Mouse (Mus musculus) kidney, adult 2 months (tissue): ENCODE data around the gene Eln.

Experiments used
- CTCF ChIP-seq: fragments of 200-500 bp; conservative IDR thresholded peaks from 2 replicates; pipeline ENCODE4 v1.5.1; 2011; ENCODE audit warnings: low read depth, mild to moderate bottlenecking, control low read depth, low read length, moderate library complexity, mixed read lengths; ENCODE audit not compliant: insufficient read depth, insufficient read length
- POLR2A ChIP-seq: fragments of 200-500 bp; IDR thresholded peaks from one replicate; pipeline ENCODE4 v1.6.1; 2011; ENCODE audit warnings: low read depth, low read length, control low read depth

DNA sequence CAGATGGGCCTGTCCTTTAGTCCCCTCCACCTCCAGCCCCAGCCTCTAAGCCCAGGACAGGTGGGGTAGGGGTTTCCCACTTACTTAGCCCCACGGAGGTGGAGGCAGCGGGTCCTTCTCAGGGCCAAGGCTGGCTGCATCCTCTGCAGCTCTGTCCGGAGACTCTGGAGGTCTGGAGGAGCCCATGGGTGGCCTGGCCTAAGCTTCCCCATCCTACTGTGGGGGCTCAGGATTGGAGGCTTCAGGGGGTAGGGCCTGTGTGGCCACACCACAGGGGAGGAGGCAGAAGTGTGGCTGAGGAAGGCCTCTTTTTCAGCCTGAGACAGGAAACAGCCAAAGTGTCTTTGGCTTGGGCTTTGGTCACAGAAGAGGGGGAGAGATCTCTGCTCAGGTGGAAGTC is 69.1 kb downstream of the Eln start:
- TF ChIP-seq POLR2A = no peak
- TF ChIP-seq CTCF = no peak
